In genomic region chr15:9140684-9141171, GRCm38 (mm10) we compare ENCODE assay signal across 1 mouse cellular context.
TF ChIP-seq lines count a peak whose summit lies in the region.

No protein-coding gene starts in this region.

TF ChIP-seq in MEL, 35 proteins besides CTCF, POLR2A, EP300 and RAD21 (continued from another document):
- TF ChIP-seq KAT2A (conservative IDR thresholded peaks at IDR 0.05; ENCODE audit: low read depth, low read length): no peak
